Mouse (Mus musculus) stomach, embryonic 14.5 days (tissue): ENCODE results near the gene Car5b. TPM values are rescaled to one million over a fixed set of nuclear protein-coding genes. Genes with fewer than 3 reads are reported as not detected.

ENCODE experiments used
- ATAC-seq: fragments of 200-750 bp; cut with Nextera tagmentation; 2 replicates; pipeline ENCODE4 v1.8.0; 2017; ENCODE audit warnings: low read depth, moderate TSS enrichment; ENCODE audit not compliant: insufficient number of reproducible peaks, insufficient read depth, low FRiP score
- H3K27ac ChIP-seq: fragments of 300-500 bp; sonication (generic); 2 replicates; pipeline ENCODE4 v1.5.1; 2014; ENCODE audit warnings: mild to moderate bottlenecking, low read length, moderate library complexity, mixed read lengths
- H3K27me3 ChIP-seq: fragments of 300-500 bp; sonication (generic); 2 replicates; pipeline ENCODE4 v1.6.1; 2014; ENCODE audit warnings: low read length, control low read depth, mixed read lengths; ENCODE audit not compliant: control insufficient read depth, insufficient read depth
- H3K36me3 ChIP-seq: fragments of 300-500 bp; sonication (generic); 2 replicates; pipeline ENCODE4 v1.6.1; 2014; ENCODE audit warnings: mild to moderate bottlenecking, control low read depth, low read length, moderate library complexity, mixed read lengths; ENCODE audit not compliant: control insufficient read depth, insufficient read depth
- H3K4me1 ChIP-seq: fragments of 300-500 bp; sonication (generic); 2 replicates; pipeline ENCODE4 v1.6.1; 2014; ENCODE audit warnings: low read length, control low read depth, mixed read lengths; ENCODE audit not compliant: control insufficient read depth, insufficient read depth
- H3K4me2 ChIP-seq: fragments of 300-500 bp; sonication (generic); replicated peaks from 2 replicates; pipeline ENCODE4 v1.6.1; 2014; ENCODE audit warnings: low read depth, low read length, control low read depth
- H3K4me3 ChIP-seq: fragments of 300-500 bp; sonication (generic); 2 replicates; pipeline ENCODE4 v1.5.1; 2014; ENCODE audit warnings: low read depth, low read length, control low read depth
- H3K9ac ChIP-seq: fragments of 300-500 bp; sonication (generic); replicated peaks from 2 replicates; pipeline ENCODE4 v1.6.1; 2014; ENCODE audit warnings: low read depth, mild to moderate bottlenecking, control low read depth, low read length, moderate library complexity, mixed read lengths
- H3K9me3 ChIP-seq: fragments of 300-500 bp; sonication (generic); 2 replicates; pipeline ENCODE4 v1.6.1; 2016; ENCODE audit warnings: low read depth, low read length, control low read depth; ENCODE audit not compliant: control insufficient read depth
- whole genome bisulfite sequencing: fragments of 180-500 bp; shearing (Covaris S2); extraction: QIAGEN DNeasy Blood & Tissue Kit; methylation state at CpG from one replicate; pipeline ENCODE4 v1.1.7; 2014; 5-methylcytosine and 5-hydroxymethylcytosine counted together
- polyA plus RNA-seq: library from polyadenylated mRNA; unstranded; fragments of >200 nt; fragmentation: Nextera tagmentation; extraction: Ambion mirVana; gene quantifications from 2 replicates; pipeline ENCODE4 v1.2.1, GENCODE M21; 2014

Gene Car5b
- 0.72 and 1.1 TPM in 2 replicates for polyA plus RNA-seq

GRCm38 (mm10) chrX:164027607-164028289, at the start of gene Car5b:
Gene Car5b, minus strand, starts transcription at chrX:164027997.
- Histone ChIP-seq H3K4me2 (peak within 1 kb of the TSS; percentile 40), H3K27ac (no peak within 1 kb of the TSS), H3K36me3 (no peaks in the 10 kb centered on the region), H3K4me1 (no peaks in the 10 kb centered on the region), H3K27me3 (no peaks in the 10 kb centered on the region), H3K4me3 (peak within 1 kb of the TSS; percentile 25), H3K9ac (no peak within 1 kb of the TSS), H3K9me3 (no peaks in the 10 kb centered on the region)
- WGBS = 16% methylated on average over 22 of the region's 22 CpGs
- peak; percentile 99 for ATAC-seq

- ATAC-seq = peak; percentile 98
- Histone ChIP-seq H3K4me3 (peak within 1 kb of the TSS; percentile 51), H3K27me3 (no peaks in the 10 kb centered on the region), H3K9me3 (no peaks in the 10 kb centered on the region), H3K36me3 (no peaks in the 10 kb centered on the region), H3K4me1 (no peaks in the 10 kb centered on the region), H3K9ac (peak within 1 kb of the TSS; percentile 42), H3K27ac (peak within 1 kb of the TSS; percentile 66), H3K4me2 (peak within 1 kb of the TSS; percentile 49)
- 25% methylated on average over 52 of the region's 54 CpGs for WGBS
Measured at GRCm38 (mm10) chrX:164076040-164076775, 48.4 kb upstream of the Car5b start, which contains the start of gene Siah1b. Gene Siah1b, minus strand, starts transcription at chrX:164076493.

GRCm38 (mm10) chrX:164068968-164069367, 41.2 kb upstream of the Car5b start:
- Histone ChIP-seq H3K27ac (no peak overlapping the region), H3K36me3 (no peaks in the 10 kb centered on the region), H3K4me1 (no peaks in the 10 kb centered on the region), H3K27me3 (no peaks in the 10 kb centered on the region), H3K4me2 (no peak overlapping the region), H3K9me3 (no peaks in the 10 kb centered on the region), H3K4me3 (no peak overlapping the region), H3K9ac (no peak overlapping the region)
- ATAC-seq = no peak
- WGBS = 85% methylated on average over 4 of the region's 4 CpGs

GRCm38 (mm10) chrX:164066185-164066584, 38.4 kb upstream of the Car5b start:
- H3K9me3 ChIP-seq = no peaks in the 10 kb centered on the region
- H3K4me1 ChIP-seq = no peaks in the 10 kb centered on the region
- 13% methylated on average over 2 of the region's 2 CpGs for WGBS
- ATAC-seq = peak; percentile 63; the same call in 1 of the 2 replicates
- H3K9ac ChIP-seq = no peak overlapping the region
- no peak overlapping the region for H3K4me3 ChIP-seq
- H3K4me2 ChIP-seq = no peak overlapping the region
- no peaks in the 10 kb centered on the region for H3K36me3 ChIP-seq
- H3K27ac ChIP-seq = no peak overlapping the region
- H3K27me3 ChIP-seq = no peaks in the 10 kb centered on the region

- H3K4me3 ChIP-seq = no peak overlapping the region
- no peak overlapping the region for H3K4me2 ChIP-seq
- H3K9me3 ChIP-seq = no peaks in the 10 kb centered on the region
- 81% methylated on average over 4 of the region's 4 CpGs for WGBS
- H3K9ac ChIP-seq = no peak overlapping the region
- H3K27me3 ChIP-seq = no peaks in the 10 kb centered on the region
- ATAC-seq = no peak
- H3K36me3 ChIP-seq = no peaks in the 10 kb centered on the region
- H3K4me1 ChIP-seq = no peaks in the 10 kb centered on the region
- H3K27ac ChIP-seq = no peak overlapping the region
Measured at GRCm38 (mm10) chrX:164059070-164059469, 31.3 kb upstream of the Car5b start.

- WGBS = 77% methylated on average over 3 of the region's 3 CpGs
Measured at GRCm38 (mm10) chrX:164058523-164058922, 30.7 kb upstream of the Car5b start.

GRCm38 (mm10) chrX:164055726-164056125, 27.9 kb upstream of the Car5b start:
- WGBS = 76% methylated on average over 4 of the region's 4 CpGs
- no peak overlapping the region for H3K4me3 ChIP-seq
- H3K36me3 ChIP-seq = no peaks in the 10 kb centered on the region
- no peaks in the 10 kb centered on the region for H3K27me3 ChIP-seq
- H3K9me3 ChIP-seq = no peaks in the 10 kb centered on the region
- no peak overlapping the region for H3K4me2 ChIP-seq
- no peak overlapping the region for H3K9ac ChIP-seq
- H3K4me1 ChIP-seq = no peaks in the 10 kb centered on the region
- H3K27ac ChIP-seq = no peak overlapping the region
- no peak for ATAC-seq

More at GRCm38 (mm10) chrX:164058523-164058922, 30.7 kb upstream of the Car5b start:
- H3K4me2 ChIP-seq = no peak overlapping the region
- H3K36me3 ChIP-seq = no peaks in the 10 kb centered on the region
- no peaks in the 10 kb centered on the region for H3K9me3 ChIP-seq
- no peak overlapping the region for H3K9ac ChIP-seq
- no peak for ATAC-seq
- H3K4me3 ChIP-seq = no peak overlapping the region
- H3K27ac ChIP-seq = no peak overlapping the region
- H3K27me3 ChIP-seq = no peaks in the 10 kb centered on the region
- no peaks in the 10 kb centered on the region for H3K4me1 ChIP-seq

- no peak overlapping the region for H3K4me3 ChIP-seq
- ATAC-seq = no peak
- H3K27ac ChIP-seq = no peak overlapping the region
- no peaks in the 10 kb centered on the region for H3K27me3 ChIP-seq
- H3K9me3 ChIP-seq = no peaks in the 10 kb centered on the region
- no peak overlapping the region for H3K9ac ChIP-seq
- no peak overlapping the region for H3K4me2 ChIP-seq
- no peaks in the 10 kb centered on the region for H3K36me3 ChIP-seq
- WGBS = 71% methylated on average over 2 of the region's 2 CpGs
- H3K4me1 ChIP-seq = no peaks in the 10 kb centered on the region
Measured at GRCm38 (mm10) chrX:164046736-164047135, 18.9 kb upstream of the Car5b start.
